Mouse (Mus musculus) cerebellum, postnatal 14 days (tissue): Measurements from ENCODE around the gene Cfap100.
A peak's percentile ranks its signal among the peaks of the same experiment; 100 is the strongest.

Experiments
- DNase-seq, 2 experiments: peaks; one replicate each; pipeline ENCODE4 v3.0.0; 2021; ENCODE audit warnings: mixed read lengths in 2 of 2

Gene Cfap100

GRCm38 (mm10) chr6:90457421-90457820 lies 28.8 kb upstream of the Cfap100 start:
- DNase-seq: no peak

GRCm38 (mm10) chr6:90453751-90454150 lies 25.2 kb upstream of the Cfap100 start:
- no peak for DNase-seq

- DNase-seq: no peak
These were observed 24.0 kb upstream of the Cfap100 start for GRCm38 (mm10) chr6:90452603-90453002.

- DNase-seq: no peak
These were observed 22.9 kb upstream of the Cfap100 start for GRCm38 (mm10) chr6:90451512-90451911.

GRCm38 (mm10) chr6:90450697-90451096 lies 22.1 kb upstream of the Cfap100 start:
- DNase-seq: peak; percentile 32 to 42

GRCm38 (mm10) chr6:90450179-90450578 lies 21.6 kb upstream of the Cfap100 start:
- peak; percentile 92 to 96 for DNase-seq

- DNase-seq: peak in 1 of 2 experiments; percentile 26
These were observed 18.3 kb upstream of the Cfap100 start for GRCm38 (mm10) chr6:90446883-90447282.

GRCm38 (mm10) chr6:90437041-90437440 lies 8.4 kb upstream of the Cfap100 start:
- DNase-seq: no peak

- DNase-seq: no peak
These were observed 7.8 kb upstream of the Cfap100 start for GRCm38 (mm10) chr6:90436192-90436907.

GRCm38 (mm10) chr6:90435195-90435618 lies 6.6 kb upstream of the Cfap100 start:
- peak; percentile 93 to 95 for DNase-seq

- no peak for DNase-seq
These were observed 6.1 kb upstream of the Cfap100 start for GRCm38 (mm10) chr6:90434687-90435086.

GRCm38 (mm10) chr6:90431487-90431886 lies 2.9 kb upstream of the Cfap100 start:
- peak in 1 of 2 experiments; percentile 28 for DNase-seq

- no peak for DNase-seq
These were observed 1.3 kb upstream of the Cfap100 start for GRCm38 (mm10) chr6:90429911-90430310.

- no peak for DNase-seq
These were observed 2.6 kb downstream of the Cfap100 start for GRCm38 (mm10) chr6:90426003-90426402.

GRCm38 (mm10) chr6:90425361-90425760 lies 3.2 kb downstream of the Cfap100 start:
- no peak for DNase-seq

GRCm38 (mm10) chr6:90422565-90422964 lies 6.0 kb downstream of the Cfap100 start:
- DNase-seq: peak; percentile 88 to 89

- no peak for DNase-seq
These were observed 16.7 kb downstream of the Cfap100 start for GRCm38 (mm10) chr6:90411926-90412325.

GRCm38 (mm10) chr6:90410972-90411371 lies 17.6 kb downstream of the Cfap100 start:
- no peak for DNase-seq

- no peak for DNase-seq
These were observed 20.0 kb downstream of the Cfap100 start for GRCm38 (mm10) chr6:90408632-90409031.

GRCm38 (mm10) chr6:90397291-90397690 lies 31.3 kb downstream of the Cfap100 start:
- no peak for DNase-seq

GRCm38 (mm10) chr6:90395751-90396150 lies 32.8 kb downstream of the Cfap100 start:
- no peak for DNase-seq

GRCm38 (mm10) chr6:90393948-90394347 lies 34.6 kb downstream of the Cfap100 start:
- DNase-seq: no peak

- DNase-seq: no peak
These were observed 38.0 kb downstream of the Cfap100 start for GRCm38 (mm10) chr6:90390629-90391028.

GRCm38 (mm10) chr6:90381465-90381864 lies 47.1 kb downstream of the Cfap100 start:
- DNase-seq: no peak

GRCm38 (mm10) chr6:90377708-90378107 lies 50.9 kb downstream of the Cfap100 start:
- no peak for DNase-seq
